Mouse (Mus musculus) forebrain, embryonic 15.5 days (tissue): ENCODE data around the gene Agfg2. TPM values are rescaled to one million over a fixed set of nuclear protein-coding genes. Genes with fewer than 3 reads are reported as not detected.

Experiments
- polyA plus RNA-seq: library from polyadenylated mRNA; unstranded; fragments of >200 nt; fragmentation: Nextera tagmentation; extraction: Ambion mirVana; gene quantifications from 2 replicates; pipeline ENCODE4 v1.2.1, GENCODE M21; 2015

The Agfg2 gene
- polyA plus RNA-seq, 1 experiment from 2014 or later, result 21.2 TPM

Other genes starting within 250 kb of the Agfg2 start
- 0.04 and 0.14 TPM in 2 replicates for gene Zan, start 207.7 kb downstream of the Agfg2 start, polyA plus RNA-seq
- 75.9 and 79.3 TPM in 2 replicates for gene Pop7, start 182.2 kb downstream of the Agfg2 start, polyA plus RNA-seq
- 19.2 and 20.0 TPM in 2 replicates for gene Gigyf1, start 166.2 kb downstream of the Agfg2 start, polyA plus RNA-seq
- gene Epo, start 151.5 kb downstream of the Agfg2 start, polyA plus RNA-seq, result not detected in 2 replicates
- gene Gnb2, start 151.2 kb downstream of the Agfg2 start, polyA plus RNA-seq, result 535 and 578 TPM in 2 replicates
- 250 and 259 TPM in 2 replicates for gene Actl6b, start 131.2 kb downstream of the Agfg2 start, polyA plus RNA-seq
- gene Tfr2, start 114.9 kb downstream of the Agfg2 start, polyA plus RNA-seq, result 2.2 and 3.2 TPM in 2 replicates
- 46.3 and 47.3 TPM in 2 replicates for gene Mospd3, start 83.7 kb downstream of the Agfg2 start, polyA plus RNA-seq
- gene Pcolce, start 70.9 kb downstream of the Agfg2 start, polyA plus RNA-seq, result 9.3 and 9.7 TPM in 2 replicates
- 0.22 TPM in 1 of 2 replicates, not detected in the other for gene Fbxo24, start 55.7 kb downstream of the Agfg2 start, polyA plus RNA-seq
- gene Lrch4, start 55.6 kb downstream of the Agfg2 start, polyA plus RNA-seq, result 21.4 and 22.1 TPM in 2 replicates
- gene Gm20605, start 55.6 kb downstream of the Agfg2 start, polyA plus RNA-seq, result 6.9 and 7.8 TPM in 2 replicates
- gene Sap25, start 43.4 kb downstream of the Agfg2 start, polyA plus RNA-seq, result 4.5 and 8.5 TPM in 2 replicates
- 0.11 TPM in 1 of 2 replicates, not detected in the other for gene Irs3, start 39.0 kb downstream of the Agfg2 start, polyA plus RNA-seq
- gene Nyap1, start 56.9 kb upstream of the Agfg2 start, polyA plus RNA-seq, result 43.6 and 45.6 TPM in 2 replicates
- 75.6 and 76.1 TPM in 2 replicates for gene Tsc22d4, start 61.0 kb upstream of the Agfg2 start, polyA plus RNA-seq
- 36.9 and 42.4 TPM in 2 replicates for gene Ppp1r35, start 94.1 kb upstream of the Agfg2 start, polyA plus RNA-seq
- 12.3 and 12.6 TPM in 2 replicates for gene Mepce, start 102.9 kb upstream of the Agfg2 start, polyA plus RNA-seq
- 10.4 and 11.3 TPM in 2 replicates for gene Zcwpw1, start 103.1 kb upstream of the Agfg2 start, polyA plus RNA-seq
- 0.42 and 0.45 TPM in 2 replicates for gene Pilra, start 151.6 kb upstream of the Agfg2 start, polyA plus RNA-seq
- gene Pilrb1, start 173.4 kb upstream of the Agfg2 start, polyA plus RNA-seq, result not detected in 2 replicates
- not detected in 2 replicates for gene Pilrb2, start 187.1 kb upstream of the Agfg2 start, polyA plus RNA-seq
- not detected in 2 replicates for gene Cyp3a13, start 236.9 kb upstream of the Agfg2 start, polyA plus RNA-seq